Mouse (Mus musculus) kidney, adult 2 months (tissue): ENCODE data around the gene Gm49361.

Experiments used
- CTCF ChIP-seq: fragments of 200-500 bp; conservative IDR thresholded peaks from 2 replicates; pipeline ENCODE4 v1.5.1; 2011; ENCODE audit warnings: low read depth, mild to moderate bottlenecking, control low read depth, low read length, moderate library complexity, mixed read lengths; ENCODE audit not compliant: insufficient read depth, insufficient read length
- POLR2A ChIP-seq: fragments of 200-500 bp; IDR thresholded peaks from one replicate; pipeline ENCODE4 v1.6.1; 2011; ENCODE audit warnings: low read depth, low read length, control low read depth

DNA sequence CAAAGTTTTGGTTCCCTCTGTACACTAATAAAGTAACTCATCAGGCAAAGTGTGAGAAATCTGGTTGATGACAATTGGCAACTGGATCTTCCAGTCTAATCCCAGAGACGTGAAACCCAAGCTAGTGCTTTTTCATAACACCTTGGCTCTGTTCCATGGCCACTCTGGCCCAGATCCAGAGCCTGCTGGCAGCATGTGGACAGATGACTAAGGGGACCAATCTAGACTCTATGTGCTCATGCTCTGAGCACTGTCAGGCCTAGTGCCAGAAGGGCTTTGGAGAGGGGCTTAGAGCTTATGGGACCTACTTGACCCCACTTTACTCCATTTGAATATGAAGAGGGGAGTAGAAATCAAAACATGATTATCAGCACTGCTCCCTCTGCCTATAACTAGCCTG, 138.4 kb downstream of the Gm49361 start:
- TF ChIP-seq CTCF (no peak), POLR2A (no peak)
